Mouse (Mus musculus): ENCODE results near the gene Armh3.

GRCm38 (mm10) chr19:45997785-45998693, at the start of gene Armh3:
- TF ChIP-seq GATA1 (IDR thresholded peaks at IDR 0.05; ENCODE audit: low read depth, low read length) (no peak), RAD21 (IDR thresholded peaks at IDR 0.05; ENCODE audit: low read depth, low read length) (no peak), ZNF384 (IDR thresholded peaks at IDR 0.05; ENCODE audit: low read depth, low read length) (no peak), CTCF (IDR thresholded peaks at IDR 0.05 in 2 of 3, conservative IDR thresholded peaks at IDR 0.05 in 1 of 3; ENCODE audit: control insufficient read depth in 1 of 3, insufficient read depth in 1 of 3, low read depth in 2 of 3, low read length in 3 of 3, poor library complexity in 1 of 3, severe bottlenecking in 1 of 3) (no peak), UBTF (IDR thresholded peaks at IDR 0.05; ENCODE audit: borderline replicate concordance, insufficient read depth, low read depth, low read length) (0 out of 2 replicates have a peak, but pooled peaks have one; percentile 62), MEF2A (IDR thresholded peaks at IDR 0.05; ENCODE audit: extremely low read depth, insufficient replicate concordance, low read depth, low read length, poor library complexity, severe bottlenecking) (no peak)

Data from MEL (cell line).